Mouse (Mus musculus) forelimb bud, embryonic 11.5 days (tissue): Measurements from ENCODE around the gene Rhox2b.
"Not testable (repeated sequence)": the region's sequence is repeated elsewhere in the genome, so short reads cannot be mapped to it uniquely, and the experiment has no call there.

ENCODE experiments used
- DNase-seq: peaks from one replicate; pipeline ENCODE4 v3.0.0-alpha.2; 2012; ENCODE audit warnings: low read depth, low spot score

The Rhox2b gene

GRCm38 (mm10) chrX:37411767-37412166, at the start of gene Rhox2b:
Gene Rhox2b (plus strand): TSS chrX:37412067.
- DNase-seq: not testable (repeated sequence)

GRCm38 (mm10) chrX:37379728-37380127, 32.1 kb upstream of the Rhox2b start, which contains the start of gene Rhox3a2:
Gene Rhox3a2 (plus strand): TSS chrX:37380028.
- not testable (repeated sequence) for DNase-seq

- DNase-seq: not testable (repeated sequence)
These were observed 21.3 kb upstream of the Rhox2b start, which contains the start of gene Rhox4a2 for GRCm38 (mm10) chrX:37390548-37390947. Gene Rhox4a2 (plus strand): TSS chrX:37390848.

GRCm38 (mm10) chrX:37432194-37432593, 20.3 kb downstream of the Rhox2b start, which contains the start of gene Rhox4b:
Gene Rhox4b (plus strand): TSS chrX:37432494.
- DNase-seq: not testable (repeated sequence)

GRCm38 (mm10) chrX:37453380-37453779, 41.5 kb downstream of the Rhox2b start, which contains the start of gene Rhox2c:
Gene Rhox2c (plus strand): TSS chrX:37453680.
- DNase-seq: not testable (repeated sequence)

- not testable (repeated sequence) for DNase-seq
These were observed 46.4 kb downstream of the Rhox2b start, which contains the start of gene Rhox3c for GRCm38 (mm10) chrX:37458285-37458684. Gene Rhox3c (plus strand): TSS chrX:37458585.
